Mouse (Mus musculus) heart, postnatal 10 days (tissue): ENCODE data around the gene Anxa9. TPM values are rescaled to one million over a fixed set of nuclear protein-coding genes. Genes with fewer than 3 reads are reported as not detected.
A peak's percentile ranks its signal among the peaks of the same experiment; 100 is the strongest.
"Not testable (repeated sequence)": the region's sequence is repeated elsewhere in the genome, so short reads cannot be mapped to it uniquely, and the experiment has no call there.

ENCODE experiments used
- DNase-seq, 2 experiments: peaks; one replicate each; pipeline ENCODE4 v3.0.0; 2021
- intact Hi-C: fragments of 180-260 bp; cut with DNase I; formaldehyde crosslinking; loops from one replicate; pipeline ENCODE4 v1.15.1; 2025
- total RNA-seq, 2 experiments: library from RNA; stranded (reverse); gene quantifications; 2 replicates each; pipeline ENCODE4 v1.2.3; 2021

Gene Anxa9
- total RNA-seq: under 1 TPM; 0.37 to 0.38 TPM

GRCm38 (mm10) chr3:95307100-95307499 is at the start of gene Anxa9:
Gene Anxa9, minus strand, starts transcription at chr3:95307176.
- intact Hi-C loops: no loop called here
- no peak for DNase-seq

GRCm38 (mm10) chr3:95355911-95356544 is 49.1 kb upstream of the Anxa9 start:
- peak in 1 of 2 experiments; percentile 10 for DNase-seq
- intact Hi-C loops: loop anchor here (5.0 kb wide), 1 partner anchor 76 kb away; the partner anchor contains the start of gene Arnt

- DNase-seq: peak; percentile 25 to 26
These were observed 42.5 kb upstream of the Anxa9 start for GRCm38 (mm10) chr3:95349491-95349890.

DNA sequence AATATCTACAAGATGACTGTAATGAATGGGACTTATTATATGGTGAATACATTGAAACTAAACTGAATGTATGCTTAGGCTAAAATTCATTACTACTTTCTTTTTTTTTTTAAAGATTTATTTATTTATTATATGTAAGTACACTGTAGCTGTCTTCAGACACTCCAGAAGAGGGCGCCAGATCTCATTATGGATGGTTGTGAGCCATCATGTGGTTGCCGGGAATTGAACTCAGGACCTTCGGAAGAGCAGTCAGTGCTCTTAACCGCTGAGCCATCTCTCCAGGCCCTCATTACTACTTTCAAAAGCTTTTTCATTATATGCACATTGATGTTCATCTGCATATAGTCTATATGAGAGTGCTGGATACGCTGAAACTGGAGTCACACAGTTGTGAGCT is 41.4 kb upstream of the Anxa9 start:
- not testable (repeated sequence) for DNase-seq

More at GRCm38 (mm10) chr3:95349491-95349890, 42.5 kb upstream of the Anxa9 start:
- intact Hi-C loops: loop anchor here (1.0 to 10.0 kb wide), 3 partner anchors 43 to 485 kb away; no protein-coding TSS in a partner anchor

DNA sequence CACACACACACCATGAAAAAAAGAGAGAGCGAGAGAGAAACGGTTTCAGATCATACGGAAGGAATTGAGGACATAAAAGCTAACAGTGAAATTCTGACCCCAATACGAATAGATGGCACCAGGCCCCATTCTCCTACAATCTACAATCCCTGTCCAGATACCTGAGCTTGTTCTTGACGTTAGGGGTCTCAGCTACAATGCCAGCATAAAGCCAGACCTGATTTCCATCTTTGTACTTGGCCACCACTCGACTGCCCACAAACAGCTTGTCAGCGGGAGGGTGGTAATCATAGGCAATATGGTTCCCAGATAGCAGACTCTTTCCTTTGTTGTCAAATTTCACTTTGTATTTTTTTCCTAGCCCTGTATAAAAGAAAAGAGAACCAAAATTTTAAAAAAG is 39.5 kb upstream of the Anxa9 start:
- intact Hi-C loops: loop anchor here (5.0 to 10.0 kb wide), 2 partner anchors 46 to 488 kb away; no protein-coding TSS in a partner anchor
- no peak for DNase-seq

More for the DNA sequence above, 41.4 kb upstream of the Anxa9 start:
- intact Hi-C loops: loop anchor here (5.0 to 10.0 kb wide), 2 partner anchors 44 to 486 kb away; no protein-coding TSS in a partner anchor

GRCm38 (mm10) chr3:95343356-95344000 is 36.5 kb upstream of the Anxa9 start:
- not testable (repeated sequence) for DNase-seq
- intact Hi-C loops: loop anchor here (10.0 kb wide), 1 partner anchor 491 kb away; no protein-coding TSS in a partner anchor

- intact Hi-C loops: no loop called here
- no peak for DNase-seq
These were observed 31.3 kb upstream of the Anxa9 start for GRCm38 (mm10) chr3:95338251-95338650.

- intact Hi-C loops: no loop called here
- DNase-seq: no peak
These were observed 30.4 kb upstream of the Anxa9 start for GRCm38 (mm10) chr3:95337345-95337744.

DNA sequence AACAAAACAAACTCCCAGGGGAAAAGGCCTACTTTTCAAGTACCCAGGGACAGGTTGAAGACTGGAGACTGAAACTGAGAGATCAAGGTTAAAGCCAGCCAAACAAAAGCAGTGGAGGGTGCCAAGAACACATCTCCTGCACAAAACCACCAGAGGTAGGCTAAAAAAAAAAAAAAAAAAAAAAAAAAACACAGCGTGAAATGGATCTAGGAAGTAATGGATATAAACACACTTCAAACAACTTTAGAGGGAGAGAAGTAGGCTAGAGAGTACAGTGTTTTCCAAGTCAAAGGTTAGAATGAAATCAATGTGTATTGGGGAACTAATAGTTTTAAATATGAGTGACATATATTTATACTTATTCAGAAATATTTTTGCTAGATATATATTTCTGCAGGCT is 24.6 kb upstream of the Anxa9 start:
- DNase-seq: no peak
- intact Hi-C loops: no loop called here

DNA sequence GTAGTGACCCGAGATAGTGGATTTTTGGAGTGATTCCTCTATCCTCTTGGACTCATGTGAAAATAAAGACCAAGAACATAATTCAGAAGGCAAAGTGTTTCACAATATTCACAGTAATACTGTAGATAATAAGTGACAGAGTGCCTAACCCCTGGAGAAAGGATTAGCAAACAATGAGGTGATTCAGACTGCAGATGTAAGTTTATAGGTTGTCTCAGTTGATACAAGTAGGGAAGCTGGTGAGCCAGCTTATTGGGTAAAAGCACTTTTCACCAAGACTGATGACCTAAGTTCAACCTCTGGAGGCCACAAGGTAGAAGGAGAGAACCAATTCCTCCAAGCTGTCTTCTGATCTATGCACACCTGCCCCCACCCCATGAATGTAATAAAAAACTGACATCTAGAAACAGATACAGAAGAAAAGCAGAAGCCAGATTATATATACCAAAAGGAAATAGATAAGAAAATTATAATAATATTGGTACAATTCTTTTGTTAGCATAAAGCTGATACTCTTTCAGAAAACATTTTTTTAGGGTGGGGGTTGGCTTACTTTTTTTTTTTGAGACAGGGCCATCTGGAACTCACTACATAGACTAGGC is 21.9 kb upstream of the Anxa9 start:
- no peak for DNase-seq
- intact Hi-C loops: no loop called here

DNA sequence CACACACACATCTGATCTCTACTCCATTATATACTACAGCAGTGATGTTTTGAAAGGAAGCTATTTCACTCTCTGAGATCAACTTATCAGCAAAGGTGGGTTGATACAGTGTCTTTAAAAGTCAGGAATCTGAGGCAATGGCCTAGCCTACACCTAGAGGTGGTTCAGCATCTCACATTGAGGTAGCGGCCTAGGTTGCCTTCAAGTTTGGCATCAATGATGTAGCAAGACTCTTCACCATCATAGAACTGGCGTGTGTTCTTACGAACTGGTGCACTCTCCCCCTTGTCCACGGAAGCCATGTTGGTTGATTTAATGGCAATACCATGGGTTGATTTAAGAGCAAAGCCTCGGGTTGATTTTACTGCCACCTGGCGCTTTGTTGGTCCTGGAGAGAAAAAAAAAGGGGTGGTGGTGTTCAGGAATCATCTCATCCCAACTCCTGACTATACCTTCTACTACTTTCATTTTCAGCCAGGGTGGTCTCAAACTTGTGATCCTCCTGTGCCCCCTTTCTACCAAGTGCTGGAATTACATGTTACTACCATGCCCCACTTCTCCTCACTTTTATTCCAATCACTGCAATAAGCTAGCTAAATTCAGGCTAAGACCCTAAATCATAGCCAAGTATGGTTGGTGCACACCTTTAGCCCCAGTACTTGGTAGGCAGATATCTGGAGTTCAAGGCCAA is 17.6 kb upstream of the Anxa9 start:
- intact Hi-C loops: no loop called here
- no peak for DNase-seq

- intact Hi-C loops: no loop called here
- no peak for DNase-seq
These were observed 16.5 kb upstream of the Anxa9 start for GRCm38 (mm10) chr3:95323429-95323828.

- DNase-seq: no peak
- intact Hi-C loops: no loop called here
These were observed 13.0 kb upstream of the Anxa9 start for GRCm38 (mm10) chr3:95319701-95320625.

GRCm38 (mm10) chr3:95319110-95319509 is 12.1 kb upstream of the Anxa9 start:
- no peak for DNase-seq
- intact Hi-C loops: no loop called here

- DNase-seq: peak; percentile 57 to 62
- intact Hi-C loops: no loop called here
These were observed 11.6 kb upstream of the Anxa9 start for GRCm38 (mm10) chr3:95318548-95318947.

GRCm38 (mm10) chr3:95317414-95318080 is 10.6 kb upstream of the Anxa9 start:
- intact Hi-C loops: no loop called here
- peak; percentile 66 to 71 for DNase-seq

DNA sequence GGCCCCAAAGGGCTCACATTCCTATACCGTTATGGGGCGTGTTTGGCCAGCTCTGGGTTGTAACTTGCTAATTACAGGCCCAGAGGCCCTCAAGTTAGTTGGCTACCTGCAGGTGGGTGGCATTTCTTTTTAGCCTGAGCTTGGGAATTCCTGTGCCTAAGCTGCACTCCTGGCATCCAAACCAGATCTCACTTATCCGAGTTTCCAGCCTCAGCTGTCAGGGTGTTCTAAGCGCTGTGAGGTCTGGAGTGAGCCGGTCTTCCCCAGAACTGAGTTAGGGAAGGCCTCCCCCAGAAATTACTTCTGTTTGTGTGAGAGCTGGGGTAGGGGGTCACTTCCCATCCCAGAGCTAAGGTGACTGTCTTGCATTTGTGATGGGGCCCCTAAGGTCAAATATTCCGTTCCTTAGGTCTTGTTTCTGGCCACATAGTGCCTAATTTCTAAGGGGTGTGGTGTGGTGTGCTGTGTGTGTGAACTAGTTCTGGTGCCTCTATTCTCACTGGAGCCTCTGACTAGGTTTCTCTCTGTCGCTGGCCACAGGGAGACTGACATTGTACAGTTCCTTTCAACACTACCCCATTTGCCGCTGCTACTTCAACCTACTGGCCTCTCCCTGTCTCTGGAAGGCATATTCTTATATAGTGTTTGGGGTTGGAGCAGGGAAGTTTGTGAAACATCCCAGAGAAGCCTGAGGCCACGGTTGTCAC is 9.0 kb upstream of the Anxa9 start:
- peak; percentile 21 to 24 for DNase-seq
- intact Hi-C loops: loop anchor here (1.0 to 2.0 kb wide), 2 partner anchors 33 to 99 kb away; partner anchors contain the start of genes Gabpb2 and Prune1

- intact Hi-C loops: loop anchor here (1.0 to 2.0 kb wide), 2 partner anchors 32 to 98 kb away; partner anchors contain the start of genes Gabpb2 and Prune1
- DNase-seq: peak; percentile 95
These were observed 8.3 kb upstream of the Anxa9 start for GRCm38 (mm10) chr3:95315094-95315843.
